Mouse (Mus musculus) ZHBTc4 (cell line): ENCODE results near the gene Adora1.
A peak's percentile ranks its signal among the peaks of the same experiment; 100 is the strongest.

Experiments
- DNase-seq: peaks from one replicate; pipeline ENCODE4 v3.0.0-alpha.2; 2011; ENCODE audit warnings: low read depth, low spot score

The Adora1 gene

GRCm38 (mm10) chr1:134240701-134241100 is 5.5 kb upstream of the Adora1 start:
- no peak for DNase-seq

GRCm38 (mm10) chr1:134237438-134237837 is 2.2 kb upstream of the Adora1 start:
- DNase-seq = no peak

- DNase-seq = no peak
Observed at GRCm38 (mm10) chr1:134236142-134236541, 911 bp upstream of the Adora1 start.

- DNase-seq = peak; percentile 48
Observed at GRCm38 (mm10) chr1:134234455-134235390, 508 bp downstream of the Adora1 start.

GRCm38 (mm10) chr1:134233681-134234454 is 1.4 kb downstream of the Adora1 start:
- DNase-seq = no peak

- no peak for DNase-seq
Observed at GRCm38 (mm10) chr1:134232778-134233531, 2.3 kb downstream of the Adora1 start.

GRCm38 (mm10) chr1:134232326-134232725 is 2.9 kb downstream of the Adora1 start:
- no peak for DNase-seq

- no peak for DNase-seq
Observed at GRCm38 (mm10) chr1:134231681-134232080, 3.5 kb downstream of the Adora1 start.

- DNase-seq = no peak
Observed at GRCm38 (mm10) chr1:134231270-134231669, 4.0 kb downstream of the Adora1 start.

GRCm38 (mm10) chr1:134230638-134231228 is 4.5 kb downstream of the Adora1 start:
- DNase-seq = no peak

GRCm38 (mm10) chr1:134229806-134230575 is 5.2 kb downstream of the Adora1 start:
- no peak for DNase-seq

- DNase-seq = peak; percentile 32
Observed at GRCm38 (mm10) chr1:134226739-134227138, 8.5 kb downstream of the Adora1 start.

- DNase-seq = no peak
Observed at GRCm38 (mm10) chr1:134225375-134225774, 9.9 kb downstream of the Adora1 start.

GRCm38 (mm10) chr1:134224649-134225227 is 10.5 kb downstream of the Adora1 start:
- no peak for DNase-seq

- no peak for DNase-seq
Observed at GRCm38 (mm10) chr1:134222122-134223055, 12.8 kb downstream of the Adora1 start.

- no peak for DNase-seq
Observed at GRCm38 (mm10) chr1:134221172-134221571, 14.1 kb downstream of the Adora1 start.

- DNase-seq = no peak
Observed at GRCm38 (mm10) chr1:134219608-134220007, 15.6 kb downstream of the Adora1 start.

- DNase-seq = no peak
Observed at GRCm38 (mm10) chr1:134217942-134218341, 17.3 kb downstream of the Adora1 start.

- peak; percentile 18 for DNase-seq
Observed at GRCm38 (mm10) chr1:134217028-134217481, 18.2 kb downstream of the Adora1 start.
